Mouse (Mus musculus): ENCODE data around the gene St14.
"Not testable (repeated sequence)": the region's sequence is repeated elsewhere in the genome, so short reads cannot be mapped to it uniquely, and the experiment has no call there.

St14 gene

DNA sequence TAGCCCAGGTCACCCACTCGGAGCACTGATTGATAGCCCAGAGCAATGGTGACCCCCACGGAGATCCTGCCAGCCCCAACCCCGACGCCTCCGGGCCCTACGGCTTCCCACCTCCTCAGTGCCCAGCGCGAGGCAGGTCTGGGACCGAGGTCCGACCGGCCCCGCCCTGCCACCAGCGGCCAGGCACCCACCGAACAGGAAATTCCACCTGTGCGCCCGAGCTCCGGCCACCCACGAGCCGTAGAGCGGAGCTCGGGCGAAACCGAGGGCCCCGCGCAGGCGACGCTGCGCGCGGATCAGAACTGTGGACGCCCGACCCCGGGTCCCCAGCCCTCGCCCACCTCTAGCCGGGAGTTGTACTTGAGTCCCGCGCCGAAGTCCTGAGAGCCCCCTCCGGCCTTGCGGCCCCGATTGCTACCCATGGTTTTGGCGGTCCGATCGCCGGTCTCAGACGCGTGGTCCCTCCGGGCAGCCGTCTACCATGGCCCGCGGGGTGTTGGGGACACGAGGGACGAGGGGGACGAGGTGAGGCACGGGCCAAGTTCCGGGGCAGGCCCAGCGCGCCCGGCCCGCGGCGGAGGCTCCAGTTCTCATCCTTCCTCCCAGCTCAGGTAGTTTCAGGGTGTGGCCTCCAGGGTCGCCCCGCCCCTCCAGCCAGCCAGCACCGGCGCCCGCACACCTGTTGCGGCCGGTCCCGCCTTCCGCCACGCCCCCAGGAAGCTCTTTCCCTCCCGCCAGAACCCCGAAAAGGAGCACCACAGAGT is at the start of gene St14:
St14 (minus strand) TSS at position 649 of the 764 bp plus-strand sequence.
- peak; percentile 88 for DNase-seq

DNA sequence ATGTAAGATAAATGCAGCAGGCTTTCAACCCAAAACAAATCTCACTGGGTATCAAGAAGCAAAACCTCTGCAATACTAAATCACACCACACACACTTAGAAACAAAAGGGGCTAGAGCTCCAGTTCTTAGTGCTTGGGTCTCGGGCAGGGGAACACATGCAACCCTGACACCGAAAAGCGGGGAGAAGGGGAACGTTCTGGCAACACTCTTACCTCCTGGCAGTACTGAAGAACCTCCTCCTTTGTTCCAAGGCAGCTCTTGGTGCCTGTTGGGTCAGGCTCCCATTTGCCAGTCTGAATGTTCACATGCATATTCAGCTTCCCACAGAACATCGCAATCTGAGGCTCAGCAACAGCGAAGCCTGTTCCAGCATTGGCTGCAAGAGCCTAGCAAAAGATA is 46.0 kb upstream of the St14 start:
- no peak for DNase-seq

DNA sequence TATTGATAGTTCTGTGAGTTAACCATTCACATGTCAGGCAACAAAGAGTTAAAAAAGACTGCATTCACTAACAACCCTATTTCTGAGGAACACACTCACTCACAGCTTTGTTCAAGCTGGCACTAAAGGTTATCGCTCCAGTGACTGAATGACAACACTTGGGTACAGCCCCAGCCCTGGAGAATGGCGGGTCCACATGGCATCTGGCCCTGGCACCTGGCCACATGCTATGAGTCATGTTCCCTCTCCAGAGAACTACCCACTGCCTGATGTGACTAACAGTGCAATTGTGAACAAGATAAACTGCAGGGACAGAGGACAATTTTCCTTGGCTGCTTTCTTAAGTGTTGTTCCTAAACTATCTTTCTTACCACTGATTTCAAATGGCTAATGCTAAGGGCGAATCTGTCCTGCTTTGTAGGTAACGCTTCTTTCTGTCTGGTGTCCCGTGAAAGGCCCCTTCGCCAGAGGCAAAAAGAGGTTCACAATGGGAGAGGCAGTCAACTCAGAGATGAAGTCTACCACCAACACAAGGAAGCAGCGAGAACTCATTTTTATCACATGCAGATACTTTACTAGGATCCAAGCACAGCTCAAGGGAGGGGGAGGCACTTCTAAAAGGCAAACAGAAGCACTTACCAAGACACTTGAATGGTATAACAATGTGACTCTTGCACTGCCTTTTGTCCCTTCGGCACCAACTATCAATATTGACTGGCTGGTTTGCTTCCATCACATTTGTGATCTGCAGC is 44.9 kb upstream of the St14 start:
- DNase-seq, result peak; percentile 82

DNA sequence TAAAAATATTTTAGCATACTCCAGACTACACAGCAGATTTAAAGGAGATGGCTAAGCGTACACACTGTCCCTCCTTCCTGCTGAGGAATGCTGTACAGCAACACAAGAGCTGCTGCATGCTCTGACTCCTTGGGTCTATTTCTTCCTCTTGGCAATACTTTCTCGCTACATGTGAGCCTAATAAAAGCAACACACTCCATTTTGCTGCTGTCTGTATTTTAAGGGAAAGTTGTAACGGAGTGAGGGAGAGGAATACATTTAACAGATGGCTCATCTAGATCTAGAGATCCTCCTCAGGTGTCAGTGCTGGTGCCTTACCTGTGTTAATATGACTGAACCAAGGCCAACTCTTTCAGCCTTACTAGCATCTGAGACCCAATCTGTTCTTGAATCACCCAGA is 44.3 kb upstream of the St14 start:
- DNase-seq, result no peak

DNA sequence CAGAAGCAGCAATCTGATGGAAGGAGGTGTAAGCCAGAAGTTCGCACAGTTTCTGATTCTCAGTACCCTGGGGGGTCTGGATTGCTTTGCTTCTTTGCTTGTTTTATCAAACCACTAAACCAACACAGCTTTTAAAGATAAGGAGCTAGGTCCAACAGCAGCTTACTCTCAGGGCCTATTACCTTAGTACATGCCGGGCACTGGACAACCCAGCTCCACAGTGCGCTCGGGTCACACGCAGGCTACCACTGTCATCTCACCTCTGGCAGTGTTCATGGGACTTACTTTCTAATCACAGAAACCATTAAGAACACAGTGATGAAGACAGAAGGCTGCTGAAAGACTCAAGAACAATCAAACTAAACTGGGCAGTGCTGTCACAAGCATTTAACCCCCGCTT is 43.7 kb upstream of the St14 start:
- no peak for DNase-seq

DNA sequence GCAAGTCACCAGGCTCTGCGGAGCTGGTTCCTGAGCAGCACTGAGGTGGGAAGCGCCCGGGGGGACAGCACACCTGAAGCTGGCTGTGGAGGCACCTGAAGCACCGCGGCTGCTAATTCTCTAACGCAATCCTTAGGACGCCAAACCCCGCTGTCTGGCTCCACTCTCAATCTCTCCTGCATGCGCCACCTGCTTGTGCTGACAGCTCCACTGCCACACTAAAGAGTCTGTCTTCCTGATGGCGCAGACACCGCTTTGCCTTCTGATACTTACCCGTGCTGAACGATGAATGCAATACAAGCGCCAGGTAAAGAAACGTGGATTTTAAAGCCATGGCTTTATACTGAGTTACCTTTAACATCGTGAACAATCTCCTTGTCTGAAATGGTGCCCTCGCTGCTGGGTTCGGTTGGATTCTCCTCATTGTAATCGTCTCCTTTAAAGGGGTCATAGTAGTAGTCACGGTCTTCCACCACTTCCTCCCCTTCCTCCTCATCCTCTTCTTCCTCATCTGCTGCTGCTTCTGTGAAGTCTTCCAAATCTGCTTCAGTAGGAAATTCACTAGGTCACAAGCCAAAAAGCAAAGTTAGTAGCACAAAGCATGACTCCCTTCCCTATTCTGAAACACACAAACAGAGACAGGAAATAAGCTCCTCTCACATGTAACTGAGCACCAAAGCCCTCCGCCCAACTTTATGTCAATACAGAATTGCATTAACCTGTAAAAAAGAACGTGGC is 36.9 kb upstream of the St14 start:
- DNase-seq, result no peak

DNA sequence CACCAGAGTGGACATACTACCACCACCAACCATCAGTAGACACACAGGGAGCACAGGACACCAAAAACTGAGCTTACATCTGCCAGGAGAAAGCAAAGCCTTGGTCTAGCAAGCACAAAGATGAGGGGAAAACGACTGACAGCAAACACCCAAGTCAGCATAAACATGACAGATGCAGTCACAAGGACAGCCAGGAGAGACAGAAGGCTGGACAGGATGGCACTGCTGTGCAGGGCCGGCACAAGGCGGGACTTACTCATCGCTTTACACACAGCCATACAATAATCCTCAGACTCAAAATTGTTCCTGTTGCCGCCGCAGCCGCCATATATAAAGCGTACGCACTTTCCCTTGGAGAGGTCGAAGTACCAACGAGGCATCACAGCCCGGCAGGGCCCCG is 35.7 kb upstream of the St14 start:
- DNase-seq, result no peak

DNA sequence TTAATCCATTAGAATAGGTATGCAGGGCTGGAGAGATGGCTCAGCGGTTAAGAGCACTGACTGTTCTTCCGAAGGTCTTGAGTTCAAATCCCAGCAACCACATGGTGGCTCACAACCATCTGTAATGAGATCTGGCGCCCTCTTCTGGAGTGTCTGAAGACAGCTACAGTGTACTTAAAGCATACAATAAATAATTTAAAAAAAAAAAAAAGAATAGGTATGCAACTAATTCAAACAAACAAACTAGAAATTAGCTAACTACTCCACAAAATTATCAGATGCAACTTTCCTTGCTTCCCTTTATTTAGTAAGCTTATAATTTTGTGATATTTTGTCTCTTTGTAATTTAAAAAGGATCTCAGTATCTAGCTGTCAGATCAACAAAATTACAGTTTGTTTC is 33.9 kb upstream of the St14 start:
- not testable (repeated sequence) for DNase-seq

DNA sequence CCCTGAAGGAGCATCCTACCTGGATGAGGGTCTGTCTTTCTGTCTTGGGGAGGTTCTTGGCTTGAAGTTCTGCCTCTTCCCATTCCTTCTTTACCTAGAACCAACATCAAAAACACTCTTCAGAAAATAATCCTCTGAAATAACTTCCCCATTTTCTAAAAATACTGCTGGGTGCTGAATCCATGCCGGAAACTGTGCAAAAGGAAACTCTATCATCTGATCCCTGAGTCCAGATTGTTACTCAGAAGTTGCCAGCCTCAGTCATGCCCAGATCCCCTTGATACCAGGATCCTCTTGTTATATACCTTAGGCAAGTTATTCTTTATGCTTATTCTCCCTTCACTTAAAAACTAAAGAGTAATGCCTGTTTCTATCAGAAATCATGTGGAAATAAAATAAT is 31.7 kb upstream of the St14 start:
- no peak for DNase-seq

DNA sequence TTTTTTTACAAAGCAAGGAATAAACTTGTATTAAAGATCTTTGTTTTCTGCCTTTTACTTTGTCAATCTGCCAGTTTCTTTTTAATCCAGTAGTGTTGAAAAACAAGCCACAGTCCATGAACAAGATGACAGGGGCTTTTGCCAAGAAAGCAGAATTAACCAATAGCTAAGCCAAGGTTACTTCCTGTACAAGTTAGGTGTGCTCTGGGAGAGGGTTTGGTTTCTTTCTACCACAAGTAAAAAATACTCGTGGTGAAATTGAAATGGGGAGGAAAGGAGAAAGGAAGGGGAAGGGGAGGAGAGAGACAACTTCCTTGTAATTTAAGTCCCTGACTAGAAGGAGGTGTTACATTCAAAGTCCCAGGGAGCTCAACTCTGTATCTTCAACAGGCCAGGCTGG is 31.3 kb upstream of the St14 start:
- DNase-seq, result no peak

DNA sequence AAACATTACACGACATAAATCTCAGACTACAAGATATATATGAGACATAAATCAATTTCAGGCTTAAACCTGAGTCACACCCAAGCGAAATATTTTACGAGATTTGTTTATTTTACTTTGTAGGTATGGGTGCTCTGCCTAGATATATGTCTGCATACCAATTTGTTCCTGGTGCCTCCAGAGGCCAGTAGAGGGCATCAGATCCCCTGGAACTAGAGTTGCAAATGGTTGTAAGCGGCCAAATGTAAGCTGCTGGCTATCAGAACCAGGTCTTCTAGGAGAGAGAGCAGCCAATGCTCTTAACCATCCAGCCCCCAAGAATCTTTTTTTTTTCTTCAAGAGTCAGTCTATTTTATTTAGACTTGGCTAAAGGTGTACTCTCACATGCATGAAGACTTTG is 28.3 kb upstream of the St14 start:
- peak; percentile 32 for DNase-seq

DNA sequence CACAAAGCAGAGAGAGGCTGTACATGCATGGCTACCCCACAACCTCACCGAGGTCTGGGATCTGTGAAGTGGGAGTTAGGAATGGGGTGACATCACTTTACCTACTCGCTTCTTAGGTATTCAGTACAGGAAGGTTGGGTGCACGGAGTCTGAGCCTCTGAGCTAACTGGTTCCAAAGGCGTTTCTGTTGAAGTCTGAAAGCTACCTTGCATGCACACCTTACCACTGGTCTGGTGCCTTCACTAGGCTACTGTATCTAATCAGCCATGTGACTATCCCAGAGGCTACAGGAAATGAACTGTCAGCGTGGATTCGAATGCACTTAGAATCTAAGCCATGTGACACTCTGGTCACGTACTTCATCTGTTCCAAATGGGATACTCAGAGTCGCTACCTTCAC is 24.9 kb upstream of the St14 start:
- DNase-seq, result no peak

DNA sequence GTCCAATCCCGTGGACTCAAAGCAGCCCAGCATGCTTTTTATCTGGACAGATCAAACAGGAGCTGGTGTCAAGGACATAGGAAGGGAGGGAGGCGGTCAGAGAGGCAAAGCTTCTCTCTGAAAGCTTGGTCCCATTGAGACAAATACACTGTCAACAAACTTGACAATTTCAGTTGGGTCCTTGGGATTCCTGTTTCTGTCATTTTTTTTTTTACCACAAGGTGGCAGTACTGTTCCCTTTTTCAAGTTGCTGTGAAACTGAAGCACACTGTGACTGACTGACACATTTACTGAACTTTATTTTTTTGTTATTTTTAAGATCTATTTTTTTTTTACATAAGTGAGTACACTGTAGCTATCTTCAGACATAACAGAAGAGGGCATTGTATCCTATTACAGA is 19.4 kb upstream of the St14 start:
- DNase-seq, result no peak

DNA sequence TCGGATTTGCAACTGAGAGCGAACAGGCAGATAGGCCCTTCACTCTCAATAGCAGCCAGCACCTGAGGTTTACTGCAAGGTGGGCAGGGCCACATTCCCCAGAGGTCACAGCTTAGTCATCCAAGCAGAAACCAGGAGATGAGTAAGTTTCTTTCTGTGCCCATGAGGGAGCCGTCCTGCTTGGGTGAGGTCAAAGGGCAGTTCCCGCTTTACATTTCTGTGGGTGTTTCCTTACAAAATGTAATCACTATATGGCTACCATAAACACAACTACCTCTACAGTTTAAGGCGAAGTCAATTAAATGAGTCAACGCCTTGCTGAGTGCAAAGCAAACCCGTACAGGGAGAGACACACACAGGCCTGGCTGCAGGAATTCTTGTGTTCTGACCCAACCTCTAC is 16.5 kb upstream of the St14 start:
- DNase-seq, result peak; percentile 26

DNA sequence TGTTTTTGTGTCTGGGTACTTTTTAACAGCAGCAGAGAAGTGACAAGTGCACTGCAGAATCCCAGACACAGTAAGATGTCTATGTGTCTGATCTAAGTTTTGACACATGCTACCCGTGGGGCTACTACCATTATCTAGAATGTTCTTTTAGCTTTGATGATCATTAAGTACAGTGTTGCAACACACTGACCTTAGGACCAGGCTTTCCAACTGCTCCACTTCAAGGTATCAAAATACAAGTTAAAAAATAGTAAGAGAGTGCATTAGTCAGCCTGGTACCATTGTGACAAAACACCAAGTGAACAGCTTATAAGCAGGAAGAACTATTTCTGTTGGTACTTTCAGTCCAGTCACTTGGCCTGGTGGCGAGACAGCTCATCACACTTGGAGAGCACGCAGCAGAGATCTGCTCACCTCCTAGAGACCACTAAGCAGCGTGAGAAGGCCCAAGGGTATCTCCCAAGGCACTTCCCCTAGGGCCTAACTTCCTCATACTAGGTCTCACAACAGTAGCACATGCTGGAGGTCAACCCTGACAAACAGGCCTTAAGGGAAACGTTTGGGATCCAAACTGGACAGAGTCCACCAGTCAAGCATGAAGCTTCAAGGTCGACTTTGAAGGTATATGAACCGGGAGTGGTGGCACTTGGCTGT is 13.7 kb upstream of the St14 start:
- peak; percentile 28 for DNase-seq

DNA sequence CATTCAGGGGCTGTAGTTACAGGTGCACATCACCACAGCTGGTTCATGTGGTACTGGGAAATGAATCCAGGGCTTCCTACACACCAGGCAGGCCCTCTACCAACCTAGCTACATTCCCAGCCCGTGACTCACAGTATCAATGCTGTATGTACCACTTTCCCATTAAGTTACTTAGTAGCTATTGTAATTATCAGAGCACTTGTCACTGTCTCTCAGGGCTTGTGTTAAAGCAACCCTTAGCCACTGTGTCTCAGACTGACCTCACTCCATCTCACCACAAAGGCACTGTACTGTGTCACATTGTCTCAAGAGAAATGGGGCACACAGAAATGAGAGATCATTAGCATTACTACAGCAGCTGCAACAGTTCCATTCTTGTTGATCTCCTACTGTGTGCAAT is 11.3 kb upstream of the St14 start:
- no peak for DNase-seq

DNA sequence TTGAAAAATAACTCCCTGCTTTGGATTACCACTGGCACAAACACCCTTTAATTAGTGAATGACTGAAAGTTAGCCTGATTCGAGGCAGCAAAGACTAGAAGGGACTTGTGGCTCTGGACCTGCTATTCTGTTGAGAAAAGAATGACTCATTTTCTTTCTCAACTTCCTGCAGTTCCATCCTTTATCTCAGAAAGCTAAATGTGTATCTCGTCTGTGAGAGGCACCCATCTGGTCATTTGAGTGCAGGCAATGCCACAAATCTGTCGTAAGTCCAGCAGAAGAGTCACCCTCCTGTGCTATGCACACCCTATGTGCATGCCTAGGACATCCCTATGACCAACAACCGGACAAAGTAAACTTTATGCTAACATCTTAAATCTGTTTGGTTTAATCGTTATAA is 1.5 kb upstream of the St14 start:
- no peak for DNase-seq

DNA sequence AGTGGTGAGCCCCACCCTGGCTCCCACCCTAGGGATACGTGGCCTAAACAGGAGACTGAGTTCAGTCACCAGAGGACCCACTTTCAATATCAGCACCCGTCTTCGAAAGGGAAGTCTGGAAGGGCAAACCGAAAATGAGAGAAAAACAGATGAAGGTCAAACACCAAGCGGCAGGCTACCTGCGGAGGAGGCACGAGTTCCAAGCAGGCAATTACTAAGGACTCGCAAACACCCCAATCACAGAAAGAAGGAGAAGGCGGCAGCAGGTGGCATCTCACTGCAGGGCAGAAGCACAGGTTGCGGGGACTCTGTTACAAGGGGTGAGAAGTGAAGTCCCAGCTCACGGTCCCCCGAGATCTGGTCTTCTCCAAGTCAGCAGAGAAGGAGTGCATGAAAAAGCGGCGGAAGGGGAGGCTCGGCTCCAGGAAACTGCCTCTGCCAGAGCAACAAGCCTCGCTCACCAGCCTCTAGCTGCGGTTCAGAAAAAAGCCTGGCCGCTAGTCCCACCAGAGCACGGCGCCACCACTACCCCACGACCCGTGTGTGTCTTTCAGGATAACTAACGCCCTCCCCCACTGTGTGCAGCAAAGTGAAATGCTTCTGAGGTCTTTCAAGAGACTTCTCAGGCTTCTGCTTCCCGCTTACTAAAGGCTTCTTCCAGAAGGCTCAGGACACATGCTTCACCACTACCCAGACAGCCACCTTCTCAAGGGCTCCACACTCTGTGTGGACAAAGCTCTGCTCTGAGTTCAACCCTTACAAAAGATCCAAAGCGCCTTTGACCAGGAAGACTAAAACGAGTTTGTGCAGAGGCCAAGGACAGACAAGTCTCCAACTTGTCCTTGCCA is 1.1 kb downstream of the St14 start:
- DNase-seq, result peak; percentile 17

DNA sequence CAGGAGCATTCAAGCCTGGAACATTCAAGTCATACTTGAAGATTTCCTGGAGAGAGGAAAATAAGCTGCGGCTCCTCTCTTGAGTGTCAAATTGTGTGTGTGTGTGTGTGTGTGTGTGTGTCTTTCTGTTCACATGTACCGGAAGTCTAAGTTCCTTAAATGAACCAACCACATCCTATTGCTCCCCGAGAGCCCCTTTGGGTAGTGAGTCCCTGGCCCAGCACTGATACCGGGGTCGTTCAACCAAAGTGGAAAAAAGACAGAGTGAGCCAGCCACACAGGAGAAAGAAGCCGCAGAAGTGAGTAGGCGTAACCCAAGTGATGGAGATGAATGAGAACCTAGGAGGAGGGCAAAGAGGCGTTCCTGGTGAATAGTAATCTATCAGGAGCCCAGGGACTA is 1.7 kb downstream of the St14 start:
- DNase-seq, result no peak

DNA sequence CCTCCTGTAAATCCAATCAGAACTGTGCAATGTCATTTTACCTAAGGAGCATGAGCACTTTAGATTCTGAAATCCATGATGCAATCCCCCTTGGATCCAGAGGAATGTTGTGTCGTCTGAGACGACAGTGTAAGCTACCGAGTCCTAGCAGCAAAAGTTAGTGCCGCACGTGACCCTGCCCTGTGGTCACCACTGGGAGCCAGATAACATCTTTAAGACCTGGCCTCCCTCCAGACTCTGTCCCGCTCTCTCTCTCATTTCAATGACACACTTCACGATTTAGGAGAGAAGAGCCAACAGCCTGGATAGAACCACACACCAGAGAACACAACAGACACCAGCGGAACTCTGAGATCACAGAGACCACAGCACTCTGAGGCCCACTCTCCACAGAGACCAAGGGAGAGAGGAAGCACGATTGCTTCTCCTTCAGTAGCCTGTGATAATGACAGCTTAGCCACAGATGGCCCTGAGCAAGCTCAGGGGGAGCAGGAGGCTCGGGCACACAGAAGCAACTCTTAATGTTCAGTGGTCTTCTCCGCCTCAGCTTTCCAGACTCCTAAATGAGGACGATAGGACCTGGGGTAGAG is 3.7 kb downstream of the St14 start:
- DNase-seq, result peak; percentile 29

DNA sequence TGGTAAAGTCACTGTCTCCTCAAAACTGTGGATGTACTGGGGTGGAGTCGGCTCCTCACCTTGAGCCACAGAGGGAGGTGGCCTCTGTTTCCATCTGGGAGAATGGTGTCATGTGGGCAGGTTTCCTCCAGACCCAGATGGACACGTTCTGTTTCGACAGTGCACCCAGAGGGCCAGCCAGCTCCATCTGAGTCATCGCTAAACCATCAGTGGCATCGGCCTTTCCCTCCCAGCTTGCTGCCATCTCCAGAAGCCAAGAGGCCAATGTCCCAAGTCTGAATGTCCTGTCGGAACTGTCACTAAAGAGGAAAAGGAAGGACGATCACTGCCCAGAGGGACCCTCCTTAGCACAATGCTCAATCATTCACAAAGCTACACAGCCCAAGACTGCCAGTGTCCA is 5.6 kb downstream of the St14 start:
- DNase-seq, result no peak

DNA sequence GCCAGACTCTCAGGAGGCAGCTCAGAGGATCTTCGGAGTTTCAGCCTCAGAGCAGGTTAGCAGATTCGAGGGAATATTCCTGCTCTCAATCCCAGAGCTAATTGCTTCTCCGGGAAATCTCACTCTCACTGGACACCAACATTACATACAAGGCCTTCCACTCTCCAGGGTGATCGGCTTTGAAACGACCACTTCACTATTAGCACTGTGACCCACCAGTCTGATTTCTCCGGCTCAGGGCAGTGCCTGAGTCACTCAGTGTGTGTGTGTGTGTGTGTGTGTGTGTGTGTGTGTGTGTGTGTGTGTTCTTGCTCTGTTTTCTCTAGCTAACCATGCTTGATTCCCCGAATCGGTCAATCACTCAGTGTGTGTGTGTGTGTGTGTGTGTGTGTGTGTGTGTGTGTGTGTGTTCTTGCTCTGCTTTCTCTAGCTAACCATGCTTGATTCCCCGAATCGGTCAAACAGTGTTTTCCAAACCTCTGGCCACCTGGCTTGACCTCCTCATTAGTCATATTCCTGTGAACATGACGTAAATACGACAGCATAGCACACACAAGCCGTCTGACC is 9.1 kb downstream of the St14 start:
- no peak for DNase-seq

Measured in kidney, postnatal 14 days (tissue).